Mouse (Mus musculus) olfactory bulb, adult 2 months (tissue): ENCODE data around the gene Anks4b.

Experiments used
- CTCF ChIP-seq: fragments of 200-500 bp; IDR thresholded peaks from 2 replicates; pipeline ENCODE4 v1.5.1; 2012; ENCODE audit warnings: low read depth, mild to moderate bottlenecking, low read length, moderate library complexity; ENCODE audit not compliant: insufficient read depth
- POLR2A ChIP-seq: fragments of 200-500 bp; IDR thresholded peaks from 2 replicates; pipeline ENCODE4 v1.6.1; 2012; ENCODE audit warnings: mild to moderate bottlenecking, low read depth, low read length, moderate library complexity; ENCODE audit not compliant: insufficient read depth

DNA sequence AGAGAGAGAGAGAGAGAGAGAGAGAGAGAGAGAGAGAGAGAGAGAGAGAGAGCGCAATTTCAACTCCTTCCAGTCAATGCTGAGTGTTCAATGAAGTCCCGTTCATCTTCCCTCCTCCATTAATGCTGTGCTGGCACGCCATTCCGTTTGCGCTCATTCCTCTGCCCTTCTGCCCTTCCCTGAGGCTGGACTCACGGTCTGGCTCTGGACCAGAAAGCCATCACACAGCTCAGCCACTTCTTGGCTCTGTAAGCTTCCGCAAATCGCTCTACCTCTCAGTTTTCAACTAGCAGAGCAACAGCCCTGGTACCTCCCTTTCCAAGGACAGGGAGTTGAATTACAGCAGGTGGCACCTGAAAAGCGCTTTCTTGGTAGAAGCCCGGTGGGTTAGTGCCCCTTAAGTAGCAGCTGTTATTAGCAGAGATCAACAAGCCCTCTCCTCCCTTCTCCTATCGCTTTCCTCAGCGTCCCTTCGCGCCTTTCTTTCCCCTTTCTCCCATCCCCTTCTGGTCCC, 27.6 kb downstream of the Anks4b start:
- TF ChIP-seq CTCF (no peak), POLR2A (no peak)
